Mouse (Mus musculus) layer of hippocampus, adult 9-10 months (tissue): ENCODE data around the gene Zfp787.
A peak's percentile ranks its signal among the peaks of the same experiment; 100 is the strongest.
"Not testable (repeated sequence)": the region's sequence is repeated elsewhere in the genome, so short reads cannot be mapped to it uniquely, and the experiment has no call there.

Experiments
- DNase-seq: peaks from one replicate; pipeline ENCODE4 v3.0.0; 2022; ENCODE audit warnings: low spot score

The Zfp787 gene

DNA sequence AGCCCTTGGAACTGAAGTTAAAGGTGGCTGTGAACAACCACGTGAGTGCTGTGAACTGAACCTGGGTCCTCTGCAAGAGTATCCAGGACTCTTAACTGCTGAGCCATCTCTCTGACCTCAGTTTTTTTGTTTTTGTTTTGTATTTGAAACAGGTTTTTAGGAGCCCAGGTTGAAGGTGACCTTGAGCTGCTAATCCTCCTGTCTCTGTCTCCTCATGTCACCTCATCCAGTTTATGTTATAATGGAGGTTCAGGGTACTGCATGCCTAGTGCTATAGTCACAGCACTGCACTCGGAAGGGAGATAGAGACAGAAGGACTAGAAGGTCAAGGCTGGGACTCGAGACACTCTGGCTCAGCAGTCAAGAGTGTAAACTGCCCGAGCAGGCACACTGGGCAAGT is 6.4 kb upstream of the Zfp787 start:
- no peak for DNase-seq

DNA sequence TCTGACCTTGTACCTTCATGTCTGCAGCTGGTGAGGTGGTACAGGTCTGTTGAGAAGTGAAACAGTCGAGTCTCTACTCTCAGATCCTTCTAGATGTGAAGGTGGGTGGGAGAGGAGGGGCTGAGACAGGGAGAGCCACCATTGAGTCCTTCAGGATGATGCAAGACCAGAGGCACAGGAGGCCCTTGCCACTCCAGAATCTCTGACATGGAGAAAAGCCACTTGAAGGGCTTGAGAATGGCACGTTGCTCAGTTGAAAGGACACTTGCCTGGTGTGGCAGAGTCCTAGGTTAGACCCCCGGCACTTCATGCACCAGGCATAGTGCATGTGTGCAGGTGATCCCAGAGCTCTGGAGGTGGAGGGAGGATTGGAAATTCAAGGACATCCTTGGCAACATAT is 5.7 kb upstream of the Zfp787 start:
- no peak for DNase-seq

DNA sequence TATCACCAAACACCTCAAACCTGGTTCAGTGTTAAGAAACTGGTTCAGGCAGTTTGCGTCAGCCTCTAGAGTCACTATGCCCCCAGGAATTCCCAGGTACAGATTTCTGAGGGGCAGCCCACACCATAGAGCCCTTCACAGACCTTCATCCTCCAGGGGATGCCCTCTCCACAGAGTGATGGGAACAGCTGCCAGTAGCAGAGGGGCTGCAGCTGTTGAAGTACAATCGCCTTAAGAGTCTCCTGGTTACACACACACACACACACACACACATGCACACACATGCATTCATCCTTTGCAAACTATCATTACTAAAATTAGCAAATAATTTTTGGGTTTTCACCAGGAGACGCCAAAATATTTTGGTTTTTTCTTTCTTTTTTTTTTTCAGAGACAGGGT is 3.8 kb upstream of the Zfp787 start:
- DNase-seq: no peak

DNA sequence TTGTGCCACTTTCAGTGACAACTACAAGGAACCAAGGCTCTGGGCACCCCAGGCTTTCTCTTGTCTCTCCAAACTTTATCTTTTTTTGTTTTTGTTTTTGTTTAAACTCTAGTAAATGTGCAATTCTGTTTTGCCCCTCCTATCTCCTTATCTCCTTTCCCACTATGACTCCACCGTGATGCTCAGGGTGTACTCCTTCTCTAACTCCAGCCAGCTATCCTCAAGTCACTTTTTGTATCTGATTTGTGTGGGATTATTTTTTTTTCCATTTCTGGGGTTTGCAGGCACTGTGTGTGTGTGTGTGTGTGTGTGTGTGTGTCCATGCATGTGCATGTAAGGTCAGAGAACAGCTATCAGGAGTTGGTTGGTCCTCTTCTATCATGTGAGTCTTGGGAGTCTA is 1.7 kb upstream of the Zfp787 start:
- DNase-seq: no peak

DNA sequence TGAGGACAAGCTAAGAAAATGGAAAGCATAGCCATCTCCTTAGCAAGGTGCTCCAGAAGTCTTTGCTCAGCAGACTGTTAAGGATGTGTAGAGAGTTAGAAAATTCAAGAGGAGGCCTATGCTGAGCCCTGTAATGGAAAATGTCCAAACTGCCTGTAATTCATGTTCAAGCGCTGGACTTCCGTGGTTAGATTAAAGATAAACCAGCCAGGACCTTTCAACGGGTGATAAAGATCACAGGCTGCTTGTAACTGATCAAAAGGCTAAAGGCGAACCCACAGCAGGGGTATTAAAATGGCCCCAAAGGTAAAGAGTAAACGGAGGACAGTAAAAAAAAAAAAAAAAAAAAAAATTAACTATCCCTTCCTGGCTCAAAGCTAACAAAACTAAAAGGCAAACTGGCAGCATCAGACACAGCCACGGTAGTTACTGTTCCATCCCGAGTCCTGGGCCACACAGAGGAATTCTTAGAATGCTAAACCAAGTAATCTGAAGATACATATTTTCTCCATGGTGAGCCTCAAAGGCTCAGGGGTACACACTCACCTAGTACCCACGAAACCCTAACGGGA is 1.2 kb upstream of the Zfp787 start:
- DNase-seq: no peak

DNA sequence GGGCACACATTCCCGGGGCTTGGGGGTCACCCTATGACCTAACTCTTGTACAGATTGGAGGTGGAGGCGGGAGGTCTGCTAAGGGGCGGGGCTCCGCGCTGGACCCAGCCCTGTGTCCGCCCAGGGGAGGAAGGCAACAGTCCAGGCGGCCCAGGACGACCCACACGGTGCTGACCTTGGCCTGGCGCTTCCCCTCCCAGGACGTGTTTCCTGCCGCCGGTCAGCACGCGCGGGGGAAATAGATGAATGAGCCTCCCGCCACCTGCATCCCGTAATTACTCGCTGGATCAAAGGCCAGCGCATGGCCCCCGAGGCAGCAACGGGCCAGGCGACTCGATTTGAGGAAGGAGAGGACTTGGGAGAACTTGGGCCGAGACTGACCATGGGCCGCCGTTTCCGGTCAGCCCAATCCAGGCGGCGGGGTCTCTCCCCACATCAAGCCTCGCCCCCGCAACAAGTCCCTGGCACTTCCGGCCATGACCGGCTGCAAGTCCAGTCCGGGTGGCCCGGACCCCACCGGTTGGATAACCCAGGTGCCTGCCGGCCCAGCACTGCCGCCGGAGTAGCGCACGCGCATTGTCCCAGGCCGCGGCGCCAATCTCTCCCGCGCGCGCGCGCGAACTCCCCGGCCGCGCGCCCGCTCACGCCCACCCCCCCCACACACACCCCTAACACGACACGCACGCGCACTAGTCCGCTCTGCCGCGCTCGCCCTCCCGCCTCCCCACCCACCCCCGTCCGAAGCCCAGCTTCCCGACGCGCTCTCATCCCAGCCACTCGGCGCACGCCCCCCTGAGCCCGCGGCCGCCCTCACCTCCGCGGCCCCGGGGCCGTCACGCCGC is 545 bp downstream of the Zfp787 start:
- no peak for DNase-seq

DNA sequence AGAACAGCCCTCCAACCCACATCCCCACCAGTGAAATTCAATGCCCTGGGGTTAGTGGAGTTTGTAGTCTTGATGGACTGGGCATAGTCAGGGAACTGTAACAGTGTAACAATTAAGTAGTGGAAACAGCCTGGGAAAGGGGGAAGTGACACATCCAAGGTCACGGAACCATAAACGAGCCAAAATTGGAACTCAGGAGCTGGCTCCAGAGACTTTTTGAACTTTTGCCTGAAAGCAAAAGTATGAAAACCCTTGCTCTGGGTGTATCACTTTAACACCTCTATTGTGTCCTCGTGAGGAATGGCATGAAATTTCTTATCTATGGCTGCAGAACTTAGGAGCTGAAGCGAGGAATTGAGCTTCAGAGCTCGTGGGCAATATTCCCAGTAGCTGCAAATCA is 1.6 kb downstream of the Zfp787 start:
- no peak for DNase-seq

DNA sequence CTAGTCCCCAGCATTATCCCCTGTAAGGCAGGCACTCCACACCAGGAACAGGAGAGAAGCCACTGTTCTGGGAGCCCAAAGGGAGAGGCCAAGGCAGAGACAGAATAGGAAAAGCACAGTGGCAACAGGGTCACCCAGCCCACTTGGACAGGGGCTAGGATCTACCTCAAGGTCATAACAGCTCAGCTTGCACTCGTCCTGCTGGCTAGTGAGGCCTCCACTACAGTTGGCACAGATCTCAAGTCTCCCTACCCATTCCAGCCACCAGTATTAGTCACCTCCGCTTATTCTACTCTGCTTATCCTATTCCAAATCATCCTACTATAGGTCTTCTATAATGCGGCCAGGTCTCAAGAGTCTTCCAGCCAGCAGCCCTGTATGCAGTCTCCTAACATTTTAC is 2.7 kb downstream of the Zfp787 start:
- no peak for DNase-seq

DNA sequence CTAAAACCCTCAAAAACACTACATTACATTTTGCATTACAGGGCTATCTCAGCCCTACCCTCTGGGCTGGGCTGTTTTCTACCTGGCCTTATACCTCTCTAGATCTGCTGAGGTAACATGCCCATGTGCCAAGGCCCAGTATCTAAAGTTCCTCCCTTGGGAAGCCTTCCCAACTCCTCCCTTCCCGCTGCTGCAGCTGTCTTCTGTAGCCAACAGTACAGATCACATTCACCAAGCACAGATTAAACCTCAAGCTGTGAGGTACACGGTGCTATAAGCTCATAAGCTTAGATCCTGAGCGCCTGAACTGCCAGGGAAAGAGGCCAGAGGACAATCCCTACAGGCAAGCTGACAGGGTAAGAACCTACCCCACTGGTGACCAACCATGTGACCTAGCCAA is 3.8 kb downstream of the Zfp787 start:
- DNase-seq: no peak

DNA sequence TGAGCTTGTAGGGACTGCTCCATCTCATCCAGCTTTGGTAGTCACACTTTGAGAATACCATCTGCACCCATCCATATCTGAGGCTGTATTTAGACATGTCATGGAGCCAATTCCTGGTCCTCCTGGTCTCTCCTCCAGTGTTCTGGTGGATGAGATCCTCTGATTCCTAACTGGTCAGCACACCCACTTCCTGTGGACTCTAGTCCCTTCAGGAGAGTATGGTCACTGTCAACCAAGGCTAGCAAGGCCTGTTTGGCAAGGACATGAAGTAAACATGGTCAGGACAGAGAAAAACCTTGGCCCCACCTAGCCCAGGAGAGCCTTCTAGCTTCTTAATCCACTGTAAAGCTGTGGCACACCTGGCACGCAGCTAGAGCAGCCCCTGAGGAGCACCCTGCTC is 4.5 kb downstream of the Zfp787 start:
- no peak for DNase-seq

DNA sequence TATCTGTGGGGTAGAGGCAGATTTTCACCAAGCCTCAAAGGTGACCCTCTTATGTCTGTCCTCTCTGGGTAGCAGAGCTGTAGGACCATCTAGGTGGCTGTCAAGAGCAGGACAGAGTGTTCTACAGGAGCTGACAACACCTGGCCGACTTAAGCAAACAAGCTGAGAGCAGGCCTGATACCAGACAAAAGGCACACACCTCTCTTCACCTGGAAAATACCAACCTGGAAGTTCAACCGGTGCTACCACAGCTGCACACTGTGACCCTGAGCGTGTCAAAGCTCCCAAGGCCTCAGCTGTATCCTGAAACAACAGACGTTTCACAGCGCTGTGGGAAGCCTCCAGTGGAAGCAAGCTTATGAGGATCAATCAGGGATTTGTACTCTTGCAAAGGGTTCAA is 8.1 kb downstream of the Zfp787 start:
- no peak for DNase-seq

DNA sequence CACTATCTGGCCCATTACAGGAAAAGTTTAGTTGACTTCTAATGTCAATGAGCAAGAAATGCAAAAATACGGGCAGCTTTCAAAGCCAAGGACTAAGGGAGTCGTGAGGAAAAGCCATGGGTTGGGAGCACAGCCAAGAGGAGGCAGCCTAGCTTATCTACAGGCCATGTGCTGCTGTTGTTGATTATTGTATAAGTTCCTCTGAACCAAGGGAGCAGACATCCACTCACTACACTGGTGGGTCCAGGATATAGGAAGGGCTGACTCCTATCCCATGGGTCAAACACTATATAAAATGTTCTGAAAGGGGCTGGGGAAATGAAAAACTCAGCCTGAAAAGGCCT is 8.8 kb downstream of the Zfp787 start:
- no peak for DNase-seq

DNA sequence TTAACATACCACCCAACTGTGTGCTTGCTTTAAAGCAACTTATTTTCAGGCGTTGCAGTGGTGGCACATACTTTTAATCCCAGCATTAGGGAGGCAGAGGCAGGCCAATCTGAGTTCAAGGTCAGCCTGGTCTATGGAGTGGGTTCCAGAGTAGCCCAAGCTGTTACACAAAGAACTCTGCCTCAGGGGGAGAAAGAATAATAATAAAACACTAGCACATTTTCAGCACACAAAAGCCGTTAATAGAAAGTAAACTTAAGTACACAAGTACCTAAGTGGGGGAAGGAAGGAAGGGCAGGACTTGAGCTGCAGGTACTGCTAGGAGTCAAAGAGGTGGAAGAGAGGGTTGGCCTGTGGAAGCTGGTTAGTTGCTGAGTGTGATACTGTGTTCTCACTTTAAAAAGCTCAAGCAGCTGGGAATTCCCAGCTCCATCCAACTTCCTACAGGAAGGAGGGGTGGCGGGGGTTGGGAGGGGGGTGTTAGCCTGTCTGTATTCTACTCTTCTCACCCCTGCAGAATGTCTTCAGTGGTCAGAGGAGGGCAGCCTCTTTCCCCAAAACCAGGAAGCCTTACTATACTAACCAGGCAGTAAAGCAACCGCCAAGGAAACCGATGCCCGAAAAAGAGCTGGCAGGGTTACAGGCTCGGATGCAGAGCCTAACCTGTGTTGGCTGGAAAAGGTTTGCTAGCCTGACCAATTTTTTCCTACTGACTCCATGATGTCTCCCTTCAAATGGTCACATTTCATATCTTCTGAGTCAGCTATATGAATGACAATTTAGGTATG is 9.4 kb downstream of the Zfp787 start:
- no peak for DNase-seq

DNA sequence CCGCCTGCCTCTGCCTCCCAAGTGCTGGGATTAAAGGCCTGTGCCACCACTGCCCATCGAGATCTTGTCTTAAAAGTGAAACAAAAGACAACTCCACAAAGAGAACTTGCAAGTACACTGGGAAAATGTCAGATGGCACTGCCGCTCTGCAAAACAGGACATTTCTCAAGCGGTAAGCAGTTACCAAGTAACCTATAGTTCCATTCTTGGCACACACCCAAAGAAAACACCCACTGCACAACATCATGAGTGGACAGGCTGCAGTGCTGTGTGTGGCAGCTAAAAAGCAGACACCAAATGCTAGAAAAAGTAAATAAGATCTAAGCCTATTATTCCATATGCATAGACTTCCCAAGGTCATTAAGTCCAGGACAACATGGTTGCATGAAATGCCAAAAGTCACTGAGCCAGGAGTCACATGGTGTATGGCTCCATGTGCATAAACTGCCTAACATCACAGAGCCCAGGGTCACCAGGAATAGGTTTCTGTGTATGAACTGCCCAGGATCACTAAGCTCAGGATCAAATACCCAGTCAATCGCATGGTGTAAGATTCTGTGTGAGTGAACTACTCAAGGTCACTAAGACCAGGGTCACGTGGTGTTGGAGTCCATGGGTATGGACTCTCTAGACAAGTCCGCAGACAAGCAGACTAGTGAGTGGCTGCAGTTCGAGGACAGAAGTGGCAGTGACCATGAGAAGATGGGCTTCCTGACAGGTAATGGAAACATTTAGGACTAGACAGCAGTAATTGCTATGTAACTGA is 10.2 kb downstream of the Zfp787 start:
- no peak for DNase-seq

DNA sequence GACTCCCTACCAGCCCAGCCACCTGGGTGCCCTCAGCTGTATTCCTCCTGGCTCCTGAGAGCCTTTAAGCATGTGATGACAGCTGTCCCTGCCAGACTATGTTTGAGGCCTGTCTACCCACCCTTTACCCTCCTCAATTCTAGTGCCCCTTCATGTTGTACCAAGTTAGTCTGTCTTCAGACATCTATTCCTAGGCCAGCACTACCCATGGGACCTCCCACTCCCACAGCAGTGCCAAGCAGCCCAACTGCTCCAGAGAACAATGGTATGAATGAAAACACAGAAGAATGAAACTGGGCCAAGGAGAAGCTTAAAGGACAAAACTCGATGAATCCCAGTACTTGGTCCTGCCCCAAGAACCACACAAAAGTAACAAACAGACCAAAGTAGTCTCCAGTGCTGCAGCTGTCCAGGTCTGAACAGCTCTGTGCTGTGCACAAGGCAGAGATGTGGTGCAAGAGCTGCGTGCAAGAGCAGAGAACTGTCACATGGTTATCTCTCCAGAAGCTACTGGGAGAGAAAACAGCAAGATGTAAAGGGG is 11.7 kb downstream of the Zfp787 start:
- DNase-seq: no peak

DNA sequence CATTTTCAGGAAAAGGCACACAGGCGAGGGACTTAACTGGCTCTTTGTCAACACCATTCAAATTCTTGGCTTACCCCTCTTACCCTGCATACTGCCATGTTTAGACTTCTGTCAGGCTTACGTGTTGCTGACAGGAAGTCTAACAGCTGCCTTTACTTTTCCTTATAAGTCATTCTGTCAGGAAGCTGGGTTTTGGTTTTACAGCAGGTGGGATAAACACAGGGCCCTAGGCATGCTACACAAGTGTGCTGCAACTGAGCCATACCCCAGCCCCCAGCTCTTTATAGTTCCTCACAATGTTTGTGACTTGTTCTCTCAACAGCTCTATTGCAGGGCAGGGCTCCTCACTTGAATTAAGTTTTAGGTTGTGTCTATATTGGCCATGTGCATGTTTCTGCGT is 16.5 kb downstream of the Zfp787 start:
- DNase-seq: no peak

DNA sequence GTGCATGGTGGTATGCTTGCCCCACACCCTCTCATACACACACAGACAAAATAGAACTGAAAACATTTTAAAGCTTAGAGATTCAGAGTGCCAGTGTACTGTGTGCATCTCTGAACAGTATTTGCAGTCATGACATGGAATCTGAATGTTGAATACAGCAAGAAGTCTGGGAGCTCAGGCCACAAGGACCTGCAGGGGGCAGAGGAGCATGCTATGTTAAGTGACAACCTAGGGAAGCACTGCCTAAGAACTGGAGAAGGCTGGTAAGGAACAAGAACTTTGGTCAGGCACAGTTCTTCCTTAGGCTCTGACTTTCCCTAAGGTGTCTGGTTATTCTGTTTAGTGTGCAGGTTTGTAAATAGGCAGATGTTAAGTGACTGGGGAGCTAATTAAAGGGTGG is 19.3 kb downstream of the Zfp787 start:
- DNase-seq: no peak

DNA sequence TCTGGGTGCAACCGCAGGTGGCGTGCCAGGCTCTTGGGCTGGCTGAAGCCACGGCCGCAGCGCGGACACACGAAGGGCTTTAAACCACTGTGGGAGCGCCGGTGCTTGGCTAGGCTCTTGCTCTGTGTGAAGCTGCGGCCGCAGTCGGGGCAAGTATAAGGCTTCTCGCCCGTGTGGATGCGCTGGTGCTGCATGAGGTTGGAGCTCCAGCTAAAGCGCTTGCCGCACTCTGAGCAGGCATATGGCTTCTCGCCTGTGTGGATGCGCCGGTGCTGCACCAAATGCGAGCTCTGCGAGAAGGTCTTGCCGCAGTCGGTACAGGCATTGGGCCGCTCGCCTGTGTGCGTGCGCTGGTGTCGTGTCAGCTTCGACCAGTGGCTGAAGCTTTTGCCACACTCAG is 23.2 kb downstream of the Zfp787 start:
- no peak for DNase-seq

DNA sequence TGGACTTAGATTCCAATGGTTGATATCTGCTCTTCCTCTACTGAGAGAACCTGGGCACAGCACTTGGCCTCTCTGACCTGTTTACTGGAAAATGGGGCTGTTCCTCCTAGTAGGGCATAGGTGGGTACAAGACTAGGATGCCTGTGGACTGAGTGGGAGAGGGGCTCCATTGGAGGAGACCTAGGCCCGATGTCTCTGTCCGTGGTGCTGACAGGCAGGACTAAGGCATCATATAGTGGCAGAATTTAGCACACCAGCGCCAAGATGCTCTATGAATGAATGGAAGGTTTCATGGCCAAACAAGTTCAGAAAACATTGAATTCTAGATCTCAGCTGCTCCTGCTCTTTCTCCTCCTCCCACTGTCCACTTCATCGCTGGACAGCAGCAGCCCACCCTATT is 25.5 kb downstream of the Zfp787 start:
- no peak for DNase-seq

DNA sequence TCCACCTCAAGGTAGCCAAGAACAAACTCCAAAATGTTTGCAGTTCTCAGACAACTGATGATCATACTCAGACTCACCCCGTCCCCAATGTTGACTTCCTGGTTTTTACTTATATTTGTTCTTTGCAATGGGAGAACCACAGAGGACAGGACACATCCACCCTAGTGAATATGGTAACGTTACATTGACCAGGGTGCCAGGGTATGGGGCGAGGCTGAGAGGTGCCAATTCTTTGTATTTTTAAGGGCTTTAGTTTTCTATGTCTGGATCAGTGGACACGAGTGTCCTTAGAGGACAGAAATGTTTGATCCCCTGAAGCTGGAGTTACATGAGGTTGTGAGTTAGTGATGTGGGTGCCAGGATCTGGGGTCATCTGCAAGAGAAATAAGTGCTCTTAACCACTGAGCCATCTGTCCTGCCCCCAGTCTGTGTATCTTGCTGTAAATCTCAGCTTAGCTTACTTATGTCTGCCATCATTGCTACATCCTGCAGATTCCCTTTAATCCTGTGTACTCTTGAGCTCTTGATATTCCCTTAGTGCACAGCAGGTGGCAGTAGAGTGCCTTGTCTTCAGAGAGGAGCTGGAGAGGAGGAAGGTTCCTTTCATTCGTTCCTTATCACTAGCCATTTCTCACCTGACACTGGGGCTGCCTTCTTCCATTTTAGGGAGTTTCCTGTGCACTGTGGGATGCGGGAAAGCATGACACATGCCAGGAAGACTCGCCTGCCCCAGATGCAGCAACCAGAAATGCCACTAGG is 28.9 kb downstream of the Zfp787 start:
- peak; percentile 86 for DNase-seq

DNA sequence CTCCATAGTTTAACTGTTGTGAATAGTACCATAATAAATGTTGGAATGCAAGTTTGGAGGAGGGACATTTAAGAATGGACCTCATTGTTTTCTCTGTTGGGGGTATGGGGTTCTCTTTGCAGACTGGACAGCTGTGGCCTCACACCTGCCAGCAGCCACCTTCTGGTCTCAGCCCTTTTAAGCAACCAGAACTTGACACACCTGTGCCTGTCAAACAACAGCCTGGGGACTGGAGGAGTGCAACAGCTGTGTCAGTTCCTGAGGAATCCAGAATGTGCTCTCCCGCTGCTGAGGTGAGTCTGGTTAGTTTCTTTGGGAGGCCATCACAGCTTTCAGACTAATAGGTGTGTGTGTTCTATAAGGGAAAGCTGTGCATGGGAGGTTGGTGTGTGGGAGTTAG is 34.7 kb downstream of the Zfp787 start:
- DNase-seq: not testable (repeated sequence)

DNA sequence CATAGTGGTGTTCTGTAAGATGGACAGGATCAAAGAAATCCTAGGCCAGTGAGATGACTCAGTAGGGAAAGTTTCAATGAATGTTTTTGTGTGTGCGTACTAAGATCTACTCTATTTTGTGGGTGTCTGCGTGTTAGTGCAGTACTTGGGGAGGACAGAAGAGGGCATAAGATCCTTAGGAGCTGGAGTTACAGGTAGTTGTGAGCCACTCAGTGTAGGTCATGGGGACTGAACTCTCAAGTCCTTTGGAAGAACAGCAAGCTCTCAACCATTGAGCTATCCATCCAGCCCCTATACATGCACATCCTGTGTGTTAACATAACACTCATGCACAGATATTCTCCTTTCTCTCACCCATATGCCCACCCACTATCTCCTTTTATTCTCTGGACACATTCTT is 35.7 kb downstream of the Zfp787 start:
- DNase-seq: not testable (repeated sequence)
